Mouse (Mus musculus) limb, embryonic 14.5 days (tissue): ENCODE measurements around the gene Wdr91. TPM values are rescaled to one million over a fixed set of nuclear protein-coding genes. Genes with fewer than 3 reads are reported as not detected.

Source experiments
- ATAC-seq: fragments of 200-750 bp; cut with Nextera tagmentation; 2 replicates; pipeline ENCODE4 v1.8.0; 2017; ENCODE audit warnings: low read depth, moderate number of reproducible peaks, moderate TSS enrichment; ENCODE audit not compliant: low FRiP score
- DNase-seq: peaks from one replicate; pipeline ENCODE4 v3.0.0-alpha.2; 2015; ENCODE audit warnings: low spot score
- H3K27ac ChIP-seq: fragments of 300-500 bp; sonication (generic); replicated peaks from 2 replicates; pipeline ENCODE4 v1.5.1; 2014; ENCODE audit warnings: low read depth, mild to moderate bottlenecking, low read length, moderate library complexity, mixed read lengths
- H3K27me3 ChIP-seq: fragments of 300-500 bp; sonication (generic); 2 replicates; pipeline ENCODE4 v1.6.1; 2014; ENCODE audit warnings: low read length, mixed read lengths; ENCODE audit not compliant: control insufficient read depth, insufficient read depth
- H3K36me3 ChIP-seq: fragments of 300-500 bp; sonication (generic); 2 replicates; pipeline ENCODE4 v1.6.1; 2014; ENCODE audit warnings: mild to moderate bottlenecking, low read length, moderate library complexity, mixed read lengths; ENCODE audit not compliant: control insufficient read depth, insufficient read depth
- H3K4me1 ChIP-seq: fragments of 300-500 bp; sonication (generic); 2 replicates; pipeline ENCODE4 v1.6.1; 2014; ENCODE audit warnings: antibody characterized with exemption, low read length, mixed read lengths; ENCODE audit not compliant: control insufficient read depth, insufficient read depth
- H3K4me2 ChIP-seq: fragments of 300-500 bp; sonication (generic); replicated peaks from 2 replicates; pipeline ENCODE4 v1.6.1; 2014; ENCODE audit warnings: low read depth, mild to moderate bottlenecking, low read length, moderate library complexity; ENCODE audit not compliant: severe bottlenecking
- H3K4me3 ChIP-seq: fragments of 300-500 bp; sonication (generic); replicated peaks from 2 replicates; pipeline ENCODE4 v1.5.1; 2014; ENCODE audit warnings: low read length
- H3K9ac ChIP-seq: fragments of 300-500 bp; sonication (generic); 2 replicates; pipeline ENCODE4 v1.6.1; 2014; ENCODE audit warnings: mild to moderate bottlenecking, low read depth, low read length, moderate library complexity; ENCODE audit not compliant: severe bottlenecking
- H3K9me3 ChIP-seq: fragments of 300-500 bp; sonication (generic); 2 replicates; pipeline ENCODE4 v1.6.1; 2016; ENCODE audit warnings: low read length; ENCODE audit not compliant: control insufficient read depth
- POLR2A ChIP-seq: fragments of 200-500 bp; IDR thresholded peaks from 2 replicates; pipeline ENCODE4 v1.8.0; 2012; ENCODE audit warnings: inconsistent platforms, mild to moderate bottlenecking, moderate library complexity, borderline replicate concordance; ENCODE audit not compliant: insufficient read depth, insufficient read length; ENCODE audit errors: extremely low read depth
- WGBS: fragments of 180-500 bp; shearing (Covaris S2); extraction: QIAGEN DNeasy Blood & Tissue Kit; methylation state at CpG from one replicate; pipeline ENCODE4 v1.1.7; 2014; 5-methylcytosine and 5-hydroxymethylcytosine counted together
- polyA plus RNA-seq, 2 experiments: library from polyadenylated mRNA; depleted of rRNA in 1 of 2; stranded (reverse) in 1 of 2; unstranded in 1 of 2; fragments of >200 nt; fragmentation: Nextera tagmentation in 1 of 2; extraction: Ambion mirVana in 1 of 2; gene quantifications; 2 replicates each; pipeline versions ENCODE4 v1.2.1 to v1.2.3; 2012 to 2014

Wdr91 gene
- polyA plus RNA-seq, 2 experiments = 9.6 to 22.2 TPM

DNA sequence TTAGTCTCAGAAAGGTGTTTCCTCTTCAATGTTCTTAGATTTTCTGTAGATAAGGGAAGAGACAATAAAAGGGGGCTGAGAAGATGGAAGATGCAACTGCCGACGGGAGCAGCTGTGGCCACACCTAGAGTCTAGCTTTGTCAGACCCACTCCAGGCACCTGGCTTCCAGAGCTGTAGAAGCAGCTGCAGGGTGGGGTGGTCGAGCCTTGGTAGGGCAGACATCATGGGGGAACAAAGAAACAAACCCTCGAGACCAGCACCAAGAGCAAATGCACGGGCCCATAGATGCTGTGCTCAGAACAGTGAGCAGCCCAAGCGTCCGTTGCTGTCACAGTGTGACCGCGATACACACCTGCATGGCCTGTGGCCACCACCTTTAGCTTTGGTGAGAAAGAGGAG is 31.8 kb upstream of the Wdr91 start:
- H3K4me2 ChIP-seq = no peak overlapping the region
- no peak overlapping the region for H3K9ac ChIP-seq
- H3K9me3 ChIP-seq = no peaks in the 10 kb centered on the region
- DNase-seq (no peak), ATAC-seq (no peak)
- H3K27me3 ChIP-seq = no peaks in the 10 kb centered on the region
- no peaks in the 10 kb centered on the region for H3K36me3 ChIP-seq
- 88% methylated on average over 9 of the region's 9 CpGs for WGBS
- H3K4me1 ChIP-seq = 0 out of 2 replicates have a peak, but pooled peaks cover 3% of the 10 kb centered on the region
- H3K27ac ChIP-seq = no peak overlapping the region
- H3K4me3 ChIP-seq = no peak overlapping the region
- no peak for TF ChIP-seq POLR2A

DNA sequence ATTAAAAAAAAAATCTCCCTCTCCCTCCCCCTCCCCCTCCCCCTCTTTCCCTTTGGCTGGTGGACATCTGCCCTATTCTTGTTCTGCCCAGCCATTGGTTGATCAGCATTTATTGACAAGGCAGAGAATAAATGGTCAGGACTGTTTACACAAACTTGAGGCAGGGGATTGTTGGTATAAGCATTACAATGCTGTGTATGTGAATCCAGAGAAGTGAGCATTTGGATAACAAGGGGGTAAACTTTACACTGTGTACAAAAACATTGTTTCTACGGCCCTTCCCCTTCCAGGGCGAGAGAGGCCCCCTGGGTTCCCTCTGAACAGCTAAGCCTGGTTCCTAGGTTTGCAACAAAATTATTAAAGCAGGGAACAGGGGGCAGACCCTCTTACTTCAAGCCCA is 30.8 kb upstream of the Wdr91 start:
- Histone ChIP-seq H3K36me3 (no peaks in the 10 kb centered on the region), H3K9me3 (no peaks in the 10 kb centered on the region), H3K27ac (no peak overlapping the region), H3K27me3 (no peaks in the 10 kb centered on the region), H3K4me3 (no peak overlapping the region), H3K4me2 (no peak overlapping the region), H3K9ac (no peak overlapping the region), H3K4me1 (0 out of 2 replicates have a peak, but pooled peaks cover 3% of the 10 kb centered on the region)
- no peak for DNase-seq
- TF ChIP-seq POLR2A = no peak
- no peak for ATAC-seq
- WGBS = 63% methylated on average over 2 of the region's 2 CpGs

DNA sequence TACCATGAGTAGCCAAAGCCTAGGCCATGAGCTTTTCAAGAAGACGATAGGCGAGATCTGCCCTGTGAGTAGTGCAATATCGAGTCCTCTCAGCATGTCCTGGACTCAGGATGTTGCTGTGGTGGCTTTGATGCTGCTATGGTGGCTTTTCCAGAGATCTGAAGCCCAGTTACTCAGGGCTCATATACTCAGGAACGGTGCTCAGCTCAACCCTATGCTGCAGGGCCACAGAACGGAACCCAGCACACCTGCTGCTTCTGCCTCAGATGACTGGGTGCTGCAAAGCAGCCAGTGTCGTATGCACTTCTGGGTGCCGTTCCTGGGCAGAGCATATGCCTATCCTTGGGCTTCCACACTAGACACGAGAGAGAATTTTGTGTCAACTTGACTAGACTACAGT is 28.8 kb upstream of the Wdr91 start:
- H3K36me3 ChIP-seq = no peaks in the 10 kb centered on the region
- no peaks in the 10 kb centered on the region for H3K27me3 ChIP-seq
- no peak overlapping the region for H3K4me3 ChIP-seq
- H3K27ac ChIP-seq = no peak overlapping the region
- ATAC-seq (no peak), DNase-seq (no peak)
- H3K9ac ChIP-seq = no peak overlapping the region
- 0 out of 2 replicates have a peak, but pooled peaks cover 3% of the 10 kb centered on the region for H3K4me1 ChIP-seq
- no peak for TF ChIP-seq POLR2A
- 89% methylated on average over 8 of the region's 8 CpGs for WGBS
- no peak overlapping the region for H3K4me2 ChIP-seq
- no peaks in the 10 kb centered on the region for H3K9me3 ChIP-seq

DNA sequence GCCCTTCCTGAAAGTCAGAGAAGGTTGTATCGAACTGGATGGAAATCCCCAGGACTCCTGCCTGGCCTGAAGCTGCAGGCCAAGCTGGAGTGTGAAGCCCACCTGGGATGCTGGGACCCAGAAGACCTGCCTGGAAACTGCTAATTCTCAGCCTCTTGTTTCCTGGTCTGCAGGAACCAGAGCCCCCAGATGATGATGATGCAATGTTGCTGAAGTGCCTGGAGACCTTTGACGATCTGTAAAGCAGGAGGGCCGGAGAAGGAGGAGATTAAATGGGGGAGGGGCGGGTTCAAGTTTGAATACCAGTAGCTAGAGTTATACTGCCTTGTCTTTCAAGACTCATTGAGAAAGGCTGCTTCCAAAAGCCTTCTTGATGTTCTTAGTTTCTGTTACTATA is 28.3 kb upstream of the Wdr91 start:
- Histone ChIP-seq H3K9ac (no peak overlapping the region), H3K36me3 (no peaks in the 10 kb centered on the region), H3K4me2 (no peak overlapping the region), H3K9me3 (no peaks in the 10 kb centered on the region), H3K4me1 (0 out of 2 replicates have a peak, but pooled peaks cover 3% of the 10 kb centered on the region), H3K27ac (no peak overlapping the region), H3K27me3 (no peaks in the 10 kb centered on the region), H3K4me3 (no peak overlapping the region)
- ATAC-seq = no peak
- 31% methylated on average over 4 of the region's 4 CpGs for WGBS
- DNase-seq = no peak
- TF ChIP-seq POLR2A = no peak

DNA sequence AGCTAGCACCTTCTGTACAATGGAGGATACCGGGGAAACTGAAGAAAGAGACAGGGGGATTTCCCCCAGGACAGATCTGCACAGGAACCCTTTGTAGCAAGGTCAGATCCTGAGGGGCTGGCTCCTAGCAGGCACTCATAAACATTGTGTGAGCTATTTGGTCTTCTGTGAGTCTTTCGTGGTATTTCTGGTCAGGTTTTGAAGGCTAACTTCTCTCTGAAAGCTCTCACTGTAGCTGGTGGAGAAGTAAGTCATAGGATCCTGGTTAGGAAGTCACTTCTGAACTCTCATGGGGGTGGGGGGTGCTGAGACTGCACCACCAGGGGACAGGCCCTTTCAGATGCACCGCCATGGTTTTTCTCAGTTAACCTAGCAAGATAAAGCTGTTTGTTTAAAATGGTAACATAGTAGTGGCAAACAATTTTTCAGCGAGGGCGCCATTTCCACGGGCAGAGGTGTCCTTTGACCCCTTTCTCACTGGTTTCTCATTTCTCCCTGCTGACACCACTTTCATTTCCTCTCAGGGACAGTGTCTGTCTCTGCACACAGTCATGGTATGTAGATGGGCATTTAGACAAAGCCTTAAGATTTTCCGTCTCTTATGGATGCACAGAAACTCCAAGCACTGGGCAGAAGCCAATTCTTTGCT is 27.7 kb upstream of the Wdr91 start:
- DNase-seq (no peak), ATAC-seq (no peak)
- no peak overlapping the region for H3K4me3 ChIP-seq
- no peak for TF ChIP-seq POLR2A
- H3K27me3 ChIP-seq = no peaks in the 10 kb centered on the region
- whole genome bisulfite sequencing = 72% methylated on average over 7 of the region's 7 CpGs
- no peak overlapping the region for H3K4me2 ChIP-seq
- no peak overlapping the region for H3K9ac ChIP-seq
- H3K27ac ChIP-seq = no peak overlapping the region
- H3K4me1 ChIP-seq = 0 out of 2 replicates have a peak, but pooled peaks cover 3% of the 10 kb centered on the region
- H3K36me3 ChIP-seq = no peaks in the 10 kb centered on the region
- no peaks in the 10 kb centered on the region for H3K9me3 ChIP-seq
